Mouse (Mus musculus) urinary bladder, postnatal 4 days (tissue): ENCODE results near the gene Nxph1.
A peak's percentile ranks its signal among the peaks of the same experiment; 100 is the strongest.

Experiments
- DNase-seq, 2 experiments: peaks; one replicate each; pipeline ENCODE4 v3.0.0; 2021 to 2022; ENCODE audit warnings: low spot score in 2 of 2

Nxph1 gene

DNA sequence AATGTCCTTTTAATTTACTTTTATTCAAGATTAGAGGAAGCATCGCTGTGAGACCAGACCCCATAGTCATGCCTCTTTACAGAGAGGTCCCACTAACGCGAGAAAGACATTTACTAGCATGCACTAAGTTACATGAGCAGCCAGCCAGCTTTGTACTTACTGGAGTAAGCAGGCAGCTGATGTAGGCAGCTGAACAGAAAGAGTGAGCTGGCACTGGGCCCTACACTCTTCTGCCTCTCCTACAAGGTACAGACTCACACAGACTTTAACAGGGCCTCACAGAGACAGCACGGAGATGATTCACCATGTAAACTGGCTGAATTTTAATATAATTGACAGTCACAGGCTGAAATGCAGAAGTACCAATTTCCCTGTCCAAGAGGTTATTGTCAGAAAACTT lies 11.6 kb downstream of the Nxph1 start:
- DNase-seq = no peak

DNA sequence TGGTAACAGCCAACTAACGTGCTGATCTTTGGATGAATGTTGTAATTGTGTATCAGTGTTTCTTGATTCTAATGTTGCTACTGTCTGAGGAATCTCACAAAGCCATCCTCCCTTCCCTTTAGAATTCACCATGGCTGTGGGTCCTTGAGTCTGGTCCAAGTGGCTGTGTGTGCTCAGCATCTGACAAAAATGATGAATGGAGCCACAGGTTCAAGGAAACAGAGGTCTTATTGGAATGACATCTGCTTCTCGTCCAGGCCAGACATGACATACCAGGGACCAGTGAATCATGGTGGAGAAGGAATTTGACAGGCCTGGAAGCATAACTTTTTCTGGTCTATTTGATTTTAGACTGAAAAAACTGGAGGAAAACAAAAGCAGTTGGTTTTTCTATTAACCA lies 22.3 kb downstream of the Nxph1 start:
- no peak for DNase-seq

DNA sequence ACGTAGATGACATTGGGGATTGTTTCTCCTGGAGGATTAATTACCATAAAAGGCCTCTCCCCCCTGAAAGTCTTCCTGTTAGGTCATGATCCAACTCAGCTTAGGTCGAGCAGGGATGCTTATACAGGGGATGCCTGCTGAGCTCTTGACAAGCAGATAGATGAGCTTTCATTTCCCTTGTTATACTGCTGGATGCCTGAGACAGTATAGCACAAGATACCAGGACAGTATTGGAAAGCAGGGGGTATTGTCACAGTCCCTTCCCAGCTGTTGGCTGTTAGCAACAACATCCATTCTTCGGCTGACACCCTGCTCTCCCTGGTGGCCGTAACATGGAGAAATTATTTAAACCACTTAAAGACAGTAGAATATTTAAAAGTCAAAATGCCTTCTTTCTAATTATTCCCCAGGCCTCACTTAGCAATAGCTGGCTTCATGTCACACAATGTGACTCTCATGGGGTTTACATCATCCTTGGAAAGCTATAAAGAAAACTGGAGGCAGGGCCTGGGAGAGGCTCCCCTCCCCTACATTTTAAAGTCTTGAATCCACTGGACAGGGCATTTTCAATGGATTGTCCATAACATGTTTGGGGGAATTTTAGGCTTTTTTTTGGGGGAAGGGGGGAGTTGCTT lies 31.1 kb downstream of the Nxph1 start:
- DNase-seq = no peak

DNA sequence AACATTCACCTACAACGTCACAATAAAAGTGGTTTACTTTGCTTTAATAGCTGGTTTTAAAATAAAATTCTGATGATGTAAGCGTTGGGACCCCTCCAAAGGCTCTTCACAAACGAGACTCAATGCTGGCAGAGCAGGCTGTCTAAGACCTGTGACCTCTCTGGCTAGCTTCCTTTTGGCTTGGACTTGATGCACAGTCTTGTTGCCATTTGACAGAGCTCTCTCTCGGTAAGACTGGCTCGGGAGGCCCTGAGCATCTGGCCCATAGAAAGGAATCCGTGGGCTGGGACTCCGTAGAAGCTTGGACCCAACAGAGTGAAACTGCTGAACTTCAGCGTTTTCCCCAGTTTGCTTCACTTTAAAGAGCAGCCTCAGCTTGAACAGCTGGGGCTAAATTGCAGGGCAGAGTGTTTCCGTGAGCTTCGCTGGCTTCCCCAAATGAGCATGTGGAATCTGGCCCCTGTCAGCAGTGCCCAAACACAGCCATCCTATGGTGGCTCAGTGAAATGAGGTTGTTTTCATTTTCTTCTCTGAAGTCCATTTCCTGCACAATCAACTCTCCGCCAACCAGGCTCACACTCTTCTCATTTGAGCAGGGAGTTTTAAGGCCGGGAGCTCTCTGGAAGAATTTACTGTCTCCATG lies 48.2 kb downstream of the Nxph1 start:
- DNase-seq = peak; percentile 31 to 60

DNA sequence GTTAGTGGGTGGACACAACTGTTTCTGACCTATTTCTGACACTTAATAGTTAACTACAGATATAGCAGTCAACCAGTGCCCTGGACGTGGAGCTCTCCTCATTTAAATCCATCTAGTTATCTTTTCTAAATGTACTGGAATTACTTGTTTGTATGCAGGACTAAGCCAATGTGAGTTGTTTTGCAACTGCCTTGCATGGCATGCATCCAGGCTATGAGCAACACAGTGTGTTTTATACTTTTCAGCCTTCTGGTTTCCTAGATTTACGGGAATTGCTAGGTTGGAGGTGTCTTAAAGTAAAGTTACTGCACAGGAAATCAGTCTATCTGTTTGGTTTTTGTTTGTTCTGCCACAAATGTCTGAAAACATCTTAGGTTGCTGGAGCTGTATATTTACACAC lies 49.1 kb downstream of the Nxph1 start:
- no peak for DNase-seq

DNA sequence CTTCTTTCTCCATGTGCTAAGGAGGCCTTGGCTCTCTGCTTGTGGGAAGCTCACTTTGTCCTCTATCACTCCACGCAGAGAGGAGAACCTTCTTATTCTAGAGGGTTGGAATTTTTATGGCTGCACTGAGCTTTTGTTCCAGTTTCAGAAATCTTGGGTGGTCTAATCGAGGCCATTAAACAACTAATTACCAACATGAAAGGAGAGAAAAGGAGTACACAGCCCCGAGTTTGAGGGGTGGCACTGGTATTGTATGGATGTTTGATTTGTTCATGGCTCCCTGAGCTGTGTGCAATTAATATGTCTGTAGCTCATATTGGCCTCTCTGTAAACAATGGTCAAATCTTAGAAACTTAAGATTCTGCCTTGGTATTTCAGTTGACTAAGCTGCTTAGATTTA lies 54.5 kb downstream of the Nxph1 start:
- DNase-seq = no peak

DNA sequence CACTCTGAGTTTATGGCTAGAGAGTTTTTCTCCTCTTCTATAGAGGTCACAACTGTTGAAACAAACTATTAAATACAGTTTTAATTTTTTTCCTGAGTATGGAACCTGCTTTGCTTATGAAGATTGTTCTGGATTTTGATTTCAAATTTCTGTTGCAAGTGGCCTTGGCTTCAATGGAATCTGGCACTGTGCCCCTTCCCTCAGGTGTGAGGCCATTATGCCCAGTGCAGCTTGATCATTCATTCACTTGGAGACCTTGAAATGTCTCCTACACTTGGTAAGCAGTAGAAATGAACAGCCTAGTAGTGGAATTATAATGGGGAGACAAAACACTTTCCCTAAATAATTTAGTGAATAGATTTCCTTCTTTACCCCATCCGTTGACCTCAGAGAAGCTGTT lies 78.4 kb downstream of the Nxph1 start:
- DNase-seq = no peak

DNA sequence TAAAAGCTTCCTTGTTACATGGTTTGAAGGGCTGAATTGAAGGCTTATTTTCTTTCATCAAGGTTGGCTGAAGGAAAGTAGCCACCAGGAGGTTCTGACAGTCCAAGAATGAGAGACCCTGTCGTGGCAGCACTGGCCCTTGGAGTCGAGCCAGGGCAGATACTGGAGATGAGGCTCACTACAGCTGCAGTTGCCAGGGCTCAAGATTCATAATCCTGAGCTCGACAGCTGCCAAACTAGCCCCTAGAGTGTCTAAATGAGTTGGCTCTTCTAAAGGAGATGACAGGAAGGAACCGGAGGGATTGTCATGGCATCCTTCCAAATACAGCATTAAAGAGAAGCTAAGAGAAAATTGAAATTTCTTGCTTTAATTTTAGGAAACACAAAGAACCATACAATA lies 78.9 kb downstream of the Nxph1 start:
- no peak for DNase-seq

DNA sequence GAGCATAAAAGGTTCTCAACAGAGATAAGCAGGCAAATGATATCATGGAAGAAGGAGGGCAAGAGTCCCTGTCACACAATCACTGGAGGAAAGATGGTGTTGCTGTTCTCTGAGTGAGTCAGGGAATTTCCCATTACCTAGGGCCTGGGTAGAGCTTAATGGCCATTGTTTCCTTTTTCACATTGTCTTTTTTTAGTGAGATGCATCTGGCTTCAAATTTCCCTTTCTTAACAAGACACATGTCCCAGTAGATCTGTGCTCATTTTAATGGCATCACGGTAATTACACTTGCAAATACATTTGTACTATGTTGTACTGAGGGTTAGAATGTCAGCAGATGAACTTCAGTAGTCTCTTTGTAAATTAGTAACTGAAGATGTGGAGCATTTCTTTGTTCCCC lies 80.3 kb downstream of the Nxph1 start:
- no peak for DNase-seq

DNA sequence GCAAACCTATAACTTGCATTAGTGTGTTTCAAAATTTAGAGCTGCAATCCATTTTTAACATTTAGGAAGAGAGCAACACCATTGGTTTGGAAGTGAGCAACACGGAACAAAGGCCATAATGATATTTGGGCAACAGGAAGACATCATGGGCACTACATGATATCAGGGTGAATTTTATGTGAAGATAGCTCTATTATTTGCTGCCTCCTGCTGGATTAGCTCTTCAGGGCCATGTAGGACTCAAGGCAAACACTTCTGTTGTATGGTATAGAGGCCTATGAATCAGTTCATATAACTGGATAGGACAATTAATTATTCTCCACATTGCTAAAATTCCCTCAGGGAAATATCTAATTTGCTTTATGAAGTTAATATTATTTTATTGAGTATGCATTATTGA lies 91.1 kb downstream of the Nxph1 start:
- DNase-seq = no peak

DNA sequence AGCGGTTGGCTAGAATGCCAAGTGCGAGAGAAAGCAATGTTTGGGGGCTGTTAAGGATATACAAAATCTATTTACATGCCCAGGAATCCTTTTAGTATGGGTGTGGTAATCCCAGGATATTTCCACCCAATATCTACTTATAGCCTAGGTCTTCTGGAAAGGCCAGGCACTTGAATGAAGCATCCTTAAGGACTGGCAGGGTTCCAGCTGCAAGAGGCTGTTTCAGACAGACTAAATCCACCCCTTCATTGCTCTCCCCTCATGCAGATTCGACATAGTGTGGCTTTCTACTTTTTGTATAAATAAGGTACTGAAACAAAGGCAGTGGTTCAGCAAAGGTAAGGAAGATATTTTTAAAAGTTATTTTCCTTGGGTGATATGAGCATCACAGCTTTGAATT lies 92.8 kb downstream of the Nxph1 start:
- no peak for DNase-seq

DNA sequence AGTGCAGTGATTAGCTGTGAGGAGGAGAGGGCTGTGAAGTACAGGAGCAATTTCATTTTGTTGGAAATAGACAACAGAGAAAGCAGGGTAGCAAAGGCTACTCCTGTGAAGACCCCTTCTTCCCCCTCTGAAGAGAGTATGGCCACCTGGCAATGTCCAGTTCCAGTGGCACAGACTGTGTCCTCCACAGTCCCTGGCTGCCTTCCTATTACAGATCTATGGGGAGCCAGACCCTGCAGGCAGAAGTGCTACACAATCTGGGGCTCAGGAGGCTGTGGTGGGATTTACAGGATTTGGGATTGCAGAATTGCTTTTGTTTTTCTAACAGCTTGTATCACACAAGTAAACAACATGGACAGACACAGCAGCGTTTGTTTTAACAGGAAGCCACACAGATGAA lies 94.2 kb downstream of the Nxph1 start:
- no peak for DNase-seq

DNA sequence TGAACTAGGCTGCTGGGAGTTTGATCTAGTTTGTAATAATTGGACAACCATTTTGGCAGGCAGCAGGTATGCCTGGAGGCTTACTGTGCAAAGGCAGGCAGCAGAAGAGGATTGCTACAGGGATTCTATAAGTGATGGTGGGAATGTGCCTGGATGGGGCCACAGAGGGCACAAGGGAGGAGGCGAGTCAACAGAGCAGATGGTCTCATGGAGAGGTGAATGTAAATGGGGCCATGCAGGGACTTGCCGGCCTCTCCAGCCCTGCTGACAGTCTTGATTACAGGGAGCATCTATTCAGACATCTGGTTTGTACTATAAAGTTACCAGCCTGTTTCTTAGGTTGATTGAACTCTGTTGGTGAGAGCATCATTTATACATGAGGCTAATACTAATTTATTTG lies 98.6 kb downstream of the Nxph1 start:
- DNase-seq = no peak

DNA sequence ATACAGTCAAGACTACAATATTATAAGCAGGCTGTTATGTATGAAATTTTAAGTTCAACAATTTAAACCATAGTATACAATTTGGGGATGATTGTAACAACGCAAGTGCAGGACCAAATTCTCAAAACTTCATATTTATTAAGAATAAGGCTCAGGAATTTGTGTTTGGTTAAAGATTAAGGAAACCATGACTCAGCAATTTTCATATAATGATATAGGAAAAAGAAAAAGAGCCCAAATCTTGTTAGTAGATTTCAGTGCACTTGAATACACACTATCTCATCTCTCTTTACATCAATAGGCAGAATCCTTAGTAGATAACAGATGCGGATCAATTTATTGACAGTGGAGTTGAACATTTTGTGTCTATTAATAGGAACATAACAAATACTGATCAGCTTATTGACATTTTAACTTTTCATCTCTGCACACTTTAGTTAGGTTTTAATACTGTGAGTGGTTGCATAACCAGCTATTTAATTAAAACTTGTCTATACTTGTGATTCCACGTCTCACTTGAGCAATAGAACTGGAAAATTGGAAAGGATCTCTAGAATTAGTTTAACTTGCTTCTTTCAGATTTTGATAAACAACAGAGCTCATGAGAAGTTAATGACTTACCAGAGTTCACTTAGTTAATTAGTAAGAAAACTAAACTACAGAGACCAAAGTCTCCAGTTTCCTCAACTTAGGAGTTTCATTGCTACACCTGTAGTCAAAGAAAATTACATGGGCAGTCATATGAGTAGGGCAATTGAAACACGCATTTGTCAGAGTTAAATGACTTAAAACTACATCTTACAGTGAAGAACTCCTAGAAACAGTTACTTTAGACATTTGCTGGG lies 113.3 kb downstream of the Nxph1 start:
- DNase-seq = no peak

DNA sequence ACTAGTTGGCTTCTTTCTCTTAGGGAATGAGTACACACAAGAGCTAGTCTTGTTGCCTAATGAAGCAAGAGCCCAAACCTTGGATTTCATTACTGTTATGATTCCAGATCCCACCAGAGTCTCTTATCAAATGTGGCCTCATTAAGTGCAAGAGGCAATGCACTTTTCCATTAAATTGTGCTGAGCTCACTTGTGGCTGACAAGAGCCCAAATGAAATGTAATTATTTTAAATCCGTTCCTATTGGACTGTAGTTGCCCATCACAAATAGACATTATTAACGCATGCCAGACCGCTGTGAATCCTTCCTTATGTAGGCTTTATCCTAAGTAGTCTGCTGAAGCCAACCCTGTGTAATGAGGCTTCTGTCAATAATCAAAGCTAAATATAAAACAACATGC lies 118.2 kb downstream of the Nxph1 start:
- DNase-seq = no peak

DNA sequence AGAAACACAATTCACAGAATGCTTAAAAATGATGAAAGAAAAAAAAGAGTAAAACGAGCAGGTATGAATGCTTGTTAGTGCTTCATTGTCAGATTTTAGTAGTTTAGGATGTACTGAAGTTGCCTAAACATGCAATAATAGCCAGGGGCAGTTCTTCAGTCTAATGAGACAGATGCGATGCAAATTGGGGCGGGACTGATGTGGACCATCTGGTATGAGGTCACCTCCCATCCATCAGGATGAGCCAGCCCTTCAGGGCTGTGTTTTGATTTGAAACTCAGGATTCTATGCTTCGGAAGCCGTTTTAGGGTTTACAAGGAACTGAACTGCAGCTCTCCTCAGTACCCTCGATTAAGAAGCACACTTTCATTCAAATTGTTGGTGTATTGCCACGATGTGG lies 121.7 kb downstream of the Nxph1 start:
- no peak for DNase-seq

DNA sequence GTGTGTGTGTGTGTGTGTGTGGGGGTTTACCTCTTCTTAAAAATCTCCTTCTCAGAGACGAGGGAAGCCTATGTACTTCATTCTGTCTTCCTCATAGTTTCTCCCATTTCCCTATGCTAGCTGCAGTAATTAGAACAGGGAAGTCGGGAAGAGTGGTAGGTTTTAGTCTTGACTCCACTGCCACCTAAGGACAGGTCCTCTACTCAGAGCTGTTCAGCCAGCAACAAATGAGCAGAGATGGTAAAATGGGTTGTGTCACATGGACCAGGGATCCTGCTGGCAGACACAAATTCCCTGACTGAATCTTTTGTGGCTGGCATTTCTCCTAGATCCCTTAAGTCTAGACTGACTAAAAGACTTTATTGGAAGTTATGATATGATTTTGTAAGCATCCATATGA lies 128.2 kb downstream of the Nxph1 start:
- no peak for DNase-seq

DNA sequence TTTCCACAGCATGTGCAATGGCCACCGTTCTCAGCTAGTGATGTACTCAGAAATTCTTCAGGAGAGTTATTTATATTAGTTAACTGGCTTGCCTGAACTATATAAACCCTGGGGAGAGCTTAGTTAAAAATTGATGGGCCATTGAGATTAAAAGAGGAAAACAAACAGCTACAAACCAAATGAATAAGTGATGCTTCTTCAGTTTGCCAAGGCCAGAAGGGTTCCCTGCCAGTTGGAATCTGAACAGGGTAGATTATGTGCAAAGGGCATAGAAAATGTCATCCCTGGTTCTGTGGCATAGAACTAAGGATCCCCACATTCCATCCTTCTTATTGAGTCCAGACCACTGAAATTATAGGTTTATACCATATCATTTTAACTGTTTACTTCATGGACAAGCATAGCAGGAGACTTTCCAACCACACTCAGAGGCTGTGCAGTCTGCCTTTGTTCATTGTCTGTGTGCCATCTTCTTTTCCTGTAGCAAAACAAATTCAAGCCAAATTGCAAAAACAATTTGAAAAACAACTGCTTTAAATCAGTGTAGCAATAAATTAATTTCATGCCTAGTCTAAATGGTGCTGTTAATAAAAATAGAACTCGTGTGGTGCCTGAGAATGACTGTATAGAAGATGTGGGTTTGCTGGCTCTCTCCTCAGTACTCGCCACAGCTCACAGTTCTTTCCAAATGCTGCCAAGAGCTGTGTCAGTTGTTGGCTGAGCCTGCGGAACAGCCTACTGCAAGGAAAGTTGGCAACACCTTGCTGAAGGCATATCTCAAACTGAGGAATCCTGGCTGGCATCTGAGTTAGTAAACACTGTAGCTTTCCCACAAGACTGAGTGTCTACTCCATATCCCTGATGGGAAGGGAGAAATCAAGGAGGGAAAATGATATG lies 129.8 kb downstream of the Nxph1 start:
- no peak for DNase-seq

DNA sequence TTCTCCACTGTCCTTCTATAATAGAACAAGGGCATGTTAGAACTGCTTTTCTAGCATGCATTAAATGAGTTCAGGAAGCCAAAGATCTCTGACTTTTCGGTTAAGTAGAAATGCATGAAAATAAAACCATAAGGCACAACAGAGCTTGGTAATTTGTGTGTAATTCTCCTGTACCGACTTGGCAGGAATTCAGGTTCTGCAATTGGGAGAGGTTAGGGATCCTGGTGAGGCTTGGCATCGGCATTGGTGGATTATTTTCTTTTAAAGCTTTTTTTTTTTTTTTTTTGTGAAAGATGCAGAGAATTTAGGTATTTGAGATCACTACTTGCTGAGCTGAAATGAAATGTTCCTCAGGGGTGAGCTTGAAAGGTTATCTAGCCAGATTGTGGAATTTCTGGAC lies 135.6 kb downstream of the Nxph1 start:
- DNase-seq = no peak

DNA sequence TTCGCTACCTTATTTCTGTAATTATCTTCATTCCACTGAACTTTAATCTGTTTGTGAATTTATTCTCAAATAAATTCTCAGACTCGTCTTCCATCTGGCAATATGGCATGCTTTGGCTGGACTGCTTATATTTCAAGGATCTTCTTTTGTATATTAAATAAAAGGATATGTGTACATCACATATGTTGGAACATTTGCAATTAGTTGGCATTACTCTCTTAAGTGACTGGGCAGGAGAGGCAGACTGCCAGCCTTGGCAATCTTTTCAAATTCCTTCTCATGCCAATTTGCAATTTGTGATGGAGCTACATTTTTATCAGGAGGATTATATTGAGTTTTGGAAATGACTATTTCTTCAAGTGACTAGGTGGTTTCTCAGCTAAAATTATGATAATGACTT lies 149.1 kb downstream of the Nxph1 start:
- no peak for DNase-seq

DNA sequence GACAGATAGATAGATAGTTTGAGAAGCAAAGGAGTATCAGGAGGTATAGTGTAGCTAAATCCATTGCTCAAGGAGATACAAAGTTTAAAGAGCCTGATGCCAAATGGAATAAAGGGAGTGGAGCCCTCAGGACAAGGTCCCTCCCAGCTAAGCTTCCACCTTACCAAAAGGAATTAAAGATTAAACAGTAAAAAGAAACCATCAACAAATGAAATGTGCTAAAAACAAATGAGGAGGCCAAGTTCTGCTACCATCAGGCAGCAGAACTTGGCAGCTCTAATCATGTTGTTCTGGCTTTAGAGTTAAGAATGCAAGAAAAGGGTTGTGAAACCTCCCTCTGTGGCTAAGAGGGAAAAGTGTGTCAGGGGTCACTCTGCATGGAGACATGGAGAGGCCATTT lies 159.1 kb downstream of the Nxph1 start:
- no peak for DNase-seq

DNA sequence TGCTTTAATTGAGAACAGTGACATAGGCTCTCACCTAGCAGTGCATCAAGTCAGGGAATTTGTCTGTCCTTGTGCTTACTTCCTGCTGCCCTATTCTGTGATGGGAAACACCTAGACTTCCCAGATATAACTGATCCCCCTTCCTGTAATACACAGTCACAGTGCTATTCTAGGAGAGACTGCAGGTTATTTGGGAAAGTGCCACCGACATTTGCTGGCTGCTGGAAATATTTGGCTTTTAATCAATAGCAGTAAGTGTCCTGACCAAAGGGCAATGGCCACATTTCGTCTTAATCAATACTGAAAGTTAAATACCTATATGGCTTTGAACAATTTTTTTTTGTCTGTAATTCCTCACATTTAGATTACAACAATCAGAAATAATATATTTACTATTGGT lies 170.9 kb downstream of the Nxph1 start:
- DNase-seq = no peak
